13 mouse cellular contexts compared by ENCODE assay signal in genomic region chr12:79973566-79974230, GRCm38 (mm10).
DNase-seq lines count a peak whose midpoint lies in the region; ATAC-seq and TF ChIP-seq lines count a peak whose summit lies in the region.
"Had no signal": no experiment of that assay in that cellular context is flagged by ENCODE, and none has a peak within 500 bp of the region (broad histone marks: within the 10 kb centered on the region; RNA-seq: fewer than 3 reads in every experiment).

No protein-coding gene starts in this region.

- intact Hi-C loops in heart, postnatal 14 days (cut with DNase I), result no loop called here

- ATAC-seq in liver, embryonic 11.5 days (replicated peaks; ENCODE audit: low FRiP score), result no peak
- no peak for ATAC-seq in liver, postnatal 0 days
- no peak for ATAC-seq in embryonic facial prominence, embryonic 13.5 days (ENCODE audit: insufficient number of reproducible peaks, insufficient read depth, low FRiP score, low TSS enrichment, low read depth)
- no peak for ATAC-seq in stomach, embryonic 15.5 days (ENCODE audit: insufficient read depth, low FRiP score, low read depth)
- no peak for ATAC-seq in kidney, embryonic 14.5 days (ENCODE audit: low FRiP score, low TSS enrichment)

- H3K9me3 ChIP-seq in liver, embryonic 11.5 days (ENCODE audit: control insufficient read depth, low read length), result no peaks in the 10 kb centered on the region
- no peaks in the 10 kb centered on the region for H3K9me3 ChIP-seq in liver, postnatal 0 days (ENCODE audit: low read length)
- no peaks in the 10 kb centered on the region for H3K9me3 ChIP-seq in embryonic facial prominence, embryonic 13.5 days
- no peaks in the 10 kb centered on the region for H3K9me3 ChIP-seq in stomach, embryonic 15.5 days
- H3K9me3 ChIP-seq in kidney, embryonic 14.5 days (ENCODE audit: control insufficient read depth, low read length), result no peaks in the 10 kb centered on the region
- H3K9me3 ChIP-seq: midbrain, embryonic 12.5 days had no signal

- no peak overlapping the region for H3K9ac ChIP-seq in liver, embryonic 11.5 days (ENCODE audit: low read depth, low read length)
- H3K9ac ChIP-seq in liver, postnatal 0 days (replicated peaks), result no peak overlapping the region
- no peak overlapping the region for H3K9ac ChIP-seq in embryonic facial prominence, embryonic 13.5 days
- H3K9ac ChIP-seq in stomach, embryonic 15.5 days, result no peak overlapping the region
- H3K9ac ChIP-seq in kidney, embryonic 14.5 days (ENCODE audit: low read depth, low read length), result no peak overlapping the region
- H3K9ac ChIP-seq: midbrain, embryonic 12.5 days had no signal

- no peak overlapping the region for H3K4me3 ChIP-seq in liver, embryonic 11.5 days (ENCODE audit: low read depth, low read length)
- H3K4me3 ChIP-seq in liver, postnatal 0 days (ENCODE audit: low read depth, low read length), result no peak overlapping the region
- no peak overlapping the region for H3K4me3 ChIP-seq in embryonic facial prominence, embryonic 13.5 days
- H3K4me3 ChIP-seq in stomach, embryonic 15.5 days (replicated peaks), result no peak overlapping the region
- H3K4me3 ChIP-seq in kidney, embryonic 14.5 days (ENCODE audit: low read length), result no peak overlapping the region
- H3K4me3 ChIP-seq: midbrain, embryonic 12.5 days had no signal

- no peaks in the 10 kb centered on the region for H3K36me3 ChIP-seq in liver, embryonic 11.5 days (ENCODE audit: control insufficient read depth, insufficient read depth, low read length)
- no peaks in the 10 kb centered on the region for H3K36me3 ChIP-seq in liver, postnatal 0 days (replicated peaks; ENCODE audit: insufficient read depth, low read length)
- no peaks in the 10 kb centered on the region for H3K36me3 ChIP-seq in embryonic facial prominence, embryonic 13.5 days
- no peaks in the 10 kb centered on the region for H3K36me3 ChIP-seq in stomach, embryonic 15.5 days
- no peaks in the 10 kb centered on the region for H3K36me3 ChIP-seq in kidney, embryonic 14.5 days (ENCODE audit: control insufficient read depth, insufficient read depth, low read length)
- H3K36me3 ChIP-seq: midbrain, embryonic 12.5 days had no signal

- H3K27me3 ChIP-seq in liver, embryonic 11.5 days (replicated peaks; ENCODE audit: control insufficient read depth, insufficient read depth, low read length), result no peaks in the 10 kb centered on the region
- H3K27me3 ChIP-seq in liver, postnatal 0 days (ENCODE audit: insufficient read depth, low read length), result no peaks in the 10 kb centered on the region
- H3K27me3 ChIP-seq in embryonic facial prominence, embryonic 13.5 days, result no peaks in the 10 kb centered on the region
- H3K27me3 ChIP-seq in stomach, embryonic 15.5 days (replicated peaks), result no peaks in the 10 kb centered on the region
- no peaks in the 10 kb centered on the region for H3K27me3 ChIP-seq in kidney, embryonic 14.5 days (ENCODE audit: control insufficient read depth, insufficient read depth, low read length)

- H3K4me1 ChIP-seq in liver, embryonic 11.5 days (replicated peaks; ENCODE audit: control insufficient read depth, insufficient read depth, low read length), result peaks cover 30% of the 10 kb centered on the region
- H3K4me1 ChIP-seq in liver, postnatal 0 days (ENCODE audit: insufficient read depth), result peaks cover 21% of the 10 kb centered on the region
- H3K4me1 ChIP-seq in embryonic facial prominence, embryonic 13.5 days, result peaks cover 66% of the 10 kb centered on the region
- peaks cover 50% of the 10 kb centered on the region for H3K4me1 ChIP-seq in stomach, embryonic 15.5 days
- peaks cover 55% of the 10 kb centered on the region for H3K4me1 ChIP-seq in kidney, embryonic 14.5 days (ENCODE audit: control insufficient read depth, insufficient read depth, low read length)

- 0 out of 2 replicates have a peak overlapping the region, but pooled peaks have one; percentile 34 for H3K27ac ChIP-seq in liver, embryonic 11.5 days (ENCODE audit: low read depth, low read length)
- no peak overlapping the region for H3K27ac ChIP-seq in liver, postnatal 0 days (ENCODE audit: low read depth)
- peak overlapping the region; percentile 90 for H3K27ac ChIP-seq in embryonic facial prominence, embryonic 13.5 days
- peak overlapping the region; percentile 92 for H3K27ac ChIP-seq in stomach, embryonic 15.5 days
- no peak overlapping the region for H3K27ac ChIP-seq in kidney, embryonic 14.5 days (ENCODE audit: low read depth, low read length)
- H3K27ac ChIP-seq: midbrain, embryonic 12.5 days had no signal

- 66% methylated on average over 7 of the region's 7 CpGs for WGBS in liver, embryonic 11.5 days
- WGBS in liver, postnatal 0 days (ENCODE audit: insufficient replicate concordance), result 75% methylated on average over 7 of the region's 7 CpGs
- whole genome bisulfite sequencing in embryonic facial prominence, embryonic 13.5 days, result 68% methylated on average over 7 of the region's 7 CpGs
- WGBS in stomach, embryonic 15.5 days, result 67% methylated on average over 7 of the region's 7 CpGs
- 57% methylated on average over 7 of the region's 7 CpGs for WGBS in kidney, embryonic 14.5 days

- no peak for TF ChIP-seq CTCF in liver, postnatal 0 days (IDR thresholded peaks at IDR 0.05; ENCODE audit: low read depth)

- peak; percentile 90 for DNase-seq in heart, adult 11 months
- no peak for DNase-seq in heart, postnatal 14 days
- DNase-seq in liver, embryonic 11.5 days (ENCODE audit: low spot score), result no peak
- DNase-seq in liver, postnatal 0 days, result no peak
- no peak for DNase-seq in right cerebral cortex, postnatal 25 days
- DNase-seq: adrenal gland, postnatal 10 days; cerebellum, adult 9-10 months; left cerebral cortex, postnatal 4 days; thymus, postnatal 25 days had no signal

- TF ChIP-seq EP300 in liver, postnatal 0 days (IDR thresholded peaks at IDR 0.05; ENCODE audit: low read depth), result no peak

- H3K4me2 ChIP-seq in liver, embryonic 11.5 days, result no peak overlapping the region
- no peak overlapping the region for H3K4me2 ChIP-seq in liver, postnatal 0 days (ENCODE audit: low read depth, low read length)
- no peak overlapping the region for H3K4me2 ChIP-seq in embryonic facial prominence, embryonic 13.5 days
- no peak overlapping the region for H3K4me2 ChIP-seq in stomach, embryonic 15.5 days
- H3K4me2 ChIP-seq in kidney, embryonic 14.5 days (replicated peaks; ENCODE audit: low read depth, low read length), result no peak overlapping the region
- H3K4me2 ChIP-seq: midbrain, embryonic 12.5 days had no signal

Comparison
In these comparisons a context has a peak if more than half of its experiments do, and no peak if none do; other contexts are left out.
1. H3K27ac ChIP-seq: peak in liver, embryonic 11.5 days (single experiment), embryonic facial prominence, embryonic 13.5 days (single experiment) and stomach, embryonic 15.5 days (single experiment); none in liver, postnatal 0 days (single experiment) and kidney, embryonic 14.5 days (single experiment).